ENCODE assay signal across 8 mouse cellular contexts in the genomic region with DNA sequence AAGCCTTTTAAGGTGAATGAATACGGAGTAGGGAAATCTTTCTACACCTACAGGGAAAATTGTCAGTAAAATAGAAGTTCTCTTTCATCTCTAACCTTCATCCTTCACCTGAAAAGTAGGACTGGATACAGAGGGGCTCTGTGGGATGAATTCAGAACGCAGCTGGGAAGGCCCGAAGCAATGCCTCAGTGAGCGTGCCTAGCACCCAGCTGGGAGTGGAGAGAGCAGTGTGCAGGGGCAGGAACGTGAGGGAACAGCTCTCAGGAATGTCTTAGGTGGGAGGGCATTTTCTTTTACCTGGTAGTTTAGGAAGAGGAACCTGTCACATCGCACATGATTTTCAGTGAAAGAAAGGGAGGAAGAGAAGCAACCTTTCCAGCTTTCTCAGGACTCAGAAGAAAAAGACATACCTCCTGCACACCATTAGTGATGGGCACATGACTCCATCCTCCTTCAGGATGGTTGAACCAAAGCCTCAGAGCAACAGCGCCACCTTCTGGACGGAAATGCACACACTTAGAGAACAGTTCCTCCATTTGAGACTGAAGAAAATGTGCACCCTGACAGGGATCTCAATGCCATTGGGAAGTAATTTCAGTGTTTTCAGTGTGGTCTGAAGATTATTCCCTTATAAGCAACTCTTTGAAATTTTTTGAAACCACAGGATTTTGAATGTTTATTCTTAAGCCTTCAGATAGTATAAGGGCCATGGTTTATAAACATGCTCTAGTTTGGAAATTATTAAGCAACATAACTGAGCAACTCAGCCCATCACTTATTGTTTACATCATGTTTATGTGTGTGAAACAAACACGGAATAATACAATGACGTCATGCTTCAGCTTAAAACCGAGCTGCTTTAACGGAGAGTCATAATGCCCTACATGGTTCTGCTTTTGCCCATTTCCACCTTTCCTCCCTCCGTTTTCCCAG.
DNase-seq lines count a peak whose midpoint lies in the region; ATAC-seq lines count a peak whose summit lies in the region.

No protein-coding gene starts in this region.

- H3K9ac ChIP-seq in intestine, embryonic 14.5 days (ENCODE audit: low read length) = no peak overlapping the region
- no peak overlapping the region for H3K9ac ChIP-seq in midbrain, embryonic 13.5 days (replicated peaks)

- WGBS in intestine, embryonic 14.5 days = 35% methylated on average over 13 of the region's 13 CpGs
- WGBS in midbrain, embryonic 13.5 days = 27% methylated on average over 13 of the region's 13 CpGs

- intact Hi-C loops in left cerebral cortex, postnatal 14 days (cut with DNase I) = loop anchor here (5.0 to 10.0 kb wide), 4 partner anchors 230 to 700 kb away; no protein-coding TSS in a partner anchor

- ATAC-seq in intestine, embryonic 14.5 days (replicated peaks; ENCODE audit: low FRiP score, low TSS enrichment, low read depth) = no peak; the same call in 1 of the 2 replicates
- peak; percentile 80 for ATAC-seq in midbrain, embryonic 13.5 days

- 0 out of 2 replicates have a peak, but pooled peaks cover 3% of the 10 kb centered on the region for H3K4me1 ChIP-seq in intestine, embryonic 14.5 days (replicated peaks; ENCODE audit: control insufficient read depth, insufficient read depth, low read length)
- H3K4me1 ChIP-seq in midbrain, embryonic 13.5 days (replicated peaks) = no peaks in the 10 kb centered on the region

- H3K27ac ChIP-seq in intestine, embryonic 14.5 days (ENCODE audit: low read depth) = no peak overlapping the region
- H3K27ac ChIP-seq in midbrain, embryonic 13.5 days = no peak overlapping the region

- DNase-seq in left cerebral cortex, adult 18-20 months (ENCODE audit: low spot score in 2 of 2) = peak; percentile 74 to 84
- no peak for DNase-seq in left cerebral cortex, adult 11 months (ENCODE audit: low spot score)
- DNase-seq in cerebellum, postnatal 4 days (ENCODE audit: low spot score in 2 of 2) = peak; percentile 54 to 76
- DNase-seq in gastrocnemius, adult 8-10 months (ENCODE audit: low spot score in 2 of 2) = peak; percentile 24 to 31
- peak; percentile 93 for DNase-seq in intestine, embryonic 14.5 days (ENCODE audit: low spot score)
- DNase-seq in left cerebral cortex, postnatal 14 days (ENCODE audit: low spot score in 2 of 2) = peak; percentile 69 to 83
- DNase-seq in spleen, postnatal 4 days (ENCODE audit: low spot score in 2 of 2) = peak; percentile 23 to 69

- H3K9me3 ChIP-seq in intestine, embryonic 14.5 days (ENCODE audit: control insufficient read depth, low read length) = no peaks in the 10 kb centered on the region
- no peaks in the 10 kb centered on the region for H3K9me3 ChIP-seq in midbrain, embryonic 13.5 days

- H3K36me3 ChIP-seq in intestine, embryonic 14.5 days (ENCODE audit: control insufficient read depth, insufficient read depth, low read length) = no peaks in the 10 kb centered on the region
- no peaks in the 10 kb centered on the region for H3K36me3 ChIP-seq in midbrain, embryonic 13.5 days

- H3K4me3 ChIP-seq in intestine, embryonic 14.5 days (ENCODE audit: low read depth, low read length) = no peak overlapping the region
- H3K4me3 ChIP-seq in midbrain, embryonic 13.5 days (replicated peaks) = no peak overlapping the region

- no peak overlapping the region for H3K4me2 ChIP-seq in intestine, embryonic 14.5 days (ENCODE audit: low read length)
- H3K4me2 ChIP-seq in midbrain, embryonic 13.5 days (replicated peaks) = no peak overlapping the region

- no peaks in the 10 kb centered on the region for H3K27me3 ChIP-seq in intestine, embryonic 14.5 days (replicated peaks; ENCODE audit: control insufficient read depth, insufficient read depth, low read length)
- no peaks in the 10 kb centered on the region for H3K27me3 ChIP-seq in midbrain, embryonic 13.5 days
